Mouse (Mus musculus): Measurements from ENCODE around the gene Rtn4rl1. TPM values are rescaled to one million over a fixed set of nuclear protein-coding genes. Genes with fewer than 3 reads are reported as not detected.

Gene Rtn4rl1
- polyA plus RNA-seq, 1 experiment from 2014 or later: 2.1 TPM

GRCm38 (mm10) chr11:75166193-75166842, 27.3 kb upstream of the Rtn4rl1 start:
- 17% methylated on average over 55 of the region's 55 CpGs for WGBS
- peak overlapping the region; percentile 72 for H3K4me3 ChIP-seq (ENCODE audit: low read depth, low read length)
- no peak for ATAC-seq (ENCODE audit: low FRiP score, low TSS enrichment)

GRCm38 (mm10) chr11:75166861-75167642, 26.5 kb upstream of the Rtn4rl1 start:
- no peak for TF ChIP-seq EP300 (optimal IDR thresholded peaks at IDR 0.05)
- peak; percentile 18; the same call in 1 of the 2 replicates for TF ChIP-seq CTCF (IDR thresholded peaks at IDR 0.05; ENCODE audit: low read depth)
- Histone ChIP-seq H3K4me1 (replicated peaks; ENCODE audit: control insufficient read depth, insufficient read depth) (no peaks in the 10 kb centered on the region), H3K27me3 (ENCODE audit: control insufficient read depth, insufficient read depth, low read length) (no peaks in the 10 kb centered on the region; the same call in 1 of the 2 replicates), H3K9me3 (ENCODE audit: control insufficient read depth, low read length) (no peaks in the 10 kb centered on the region), H3K4me2 (replicated peaks; ENCODE audit: low read depth) (peak overlapping the region; percentile 91), H3K36me3 (ENCODE audit: control insufficient read depth, insufficient read depth, low read length) (peaks cover 16% of the 10 kb centered on the region), H3K4me3 (ENCODE audit: low read depth, low read length) (peak overlapping the region; percentile 72), H3K9ac (ENCODE audit: low read length) (peak overlapping the region; percentile 80), H3K27ac (replicated peaks) (peak overlapping the region; percentile 91)
- peak; percentile 69 for DNase-seq (ENCODE audit: low spot score)
- ATAC-seq (ENCODE audit: low FRiP score, low TSS enrichment): no peak
- WGBS: 12% methylated on average over 68 of the region's 68 CpGs

More at GRCm38 (mm10) chr11:75166193-75166842, 27.3 kb upstream of the Rtn4rl1 start:
- Histone ChIP-seq H3K4me2 (replicated peaks; ENCODE audit: low read depth) (peak overlapping the region; percentile 91), H3K4me1 (replicated peaks; ENCODE audit: control insufficient read depth, insufficient read depth) (no peaks in the 10 kb centered on the region), H3K9me3 (ENCODE audit: control insufficient read depth, low read length) (no peaks in the 10 kb centered on the region), H3K9ac (ENCODE audit: low read length) (peak overlapping the region; percentile 80), H3K27ac (replicated peaks) (peak overlapping the region; percentile 91), H3K36me3 (ENCODE audit: control insufficient read depth, insufficient read depth, low read length) (peaks cover 20% of the 10 kb centered on the region), H3K27me3 (ENCODE audit: control insufficient read depth, insufficient read depth, low read length) (no peaks in the 10 kb centered on the region; the same call in 1 of the 2 replicates)
- peak; percentile 23 for DNase-seq (ENCODE audit: low spot score)
- no peak for TF ChIP-seq CTCF (IDR thresholded peaks at IDR 0.05; ENCODE audit: low read depth)
- TF ChIP-seq EP300 (optimal IDR thresholded peaks at IDR 0.05): no peak

DNA sequence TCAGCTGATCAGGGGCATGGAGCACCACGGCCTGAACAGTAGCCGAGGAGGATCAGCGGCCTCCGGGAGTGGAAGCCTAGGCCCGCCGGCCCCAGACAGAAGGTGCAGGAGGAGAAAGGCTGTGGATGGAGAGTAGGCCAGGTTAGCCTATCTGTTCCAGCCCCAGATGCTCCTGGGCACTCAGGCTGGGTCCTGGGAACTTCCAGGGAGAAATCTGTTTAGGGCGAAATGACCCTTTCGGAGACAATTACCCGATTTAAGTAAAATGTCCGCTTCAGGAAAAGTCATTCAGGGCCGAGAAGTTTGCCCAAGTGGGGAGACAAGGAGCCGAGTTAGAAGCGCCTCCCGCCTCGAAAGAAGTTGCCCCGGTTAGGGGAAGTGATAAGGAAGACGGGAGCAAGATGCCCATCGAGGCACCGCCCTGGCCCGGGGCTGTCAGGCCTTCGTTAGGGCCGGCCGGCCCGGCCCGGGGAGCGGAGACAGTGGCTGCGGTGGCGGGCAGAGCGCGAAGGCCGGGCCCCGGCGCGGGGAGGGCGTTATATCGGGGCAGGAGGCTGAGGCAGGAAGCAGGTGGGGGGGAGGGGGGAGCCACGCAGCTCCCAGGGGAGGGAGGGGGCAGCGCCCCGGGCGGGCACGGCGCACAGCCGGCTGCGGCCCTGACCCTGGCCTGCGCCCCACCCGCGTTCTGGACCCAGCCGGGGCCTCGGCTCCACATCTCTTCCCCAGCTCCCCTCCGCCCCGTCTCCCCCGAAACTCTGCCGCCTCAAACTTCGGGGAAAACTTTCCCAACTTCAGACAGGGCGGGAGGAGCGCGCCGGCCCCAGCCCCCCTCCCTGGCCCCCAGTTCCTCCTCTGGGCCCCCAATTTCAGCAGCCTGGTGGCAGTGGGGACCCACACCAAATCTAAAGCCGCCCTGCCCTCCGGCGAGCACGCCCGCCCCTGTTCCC, 25.7 kb upstream of the Rtn4rl1 start:
- peak overlapping the region; percentile 80 for H3K9ac ChIP-seq (ENCODE audit: low read length)
- TF ChIP-seq EP300 (optimal IDR thresholded peaks at IDR 0.05): no peak
- TF ChIP-seq CTCF (IDR thresholded peaks at IDR 0.05; ENCODE audit: low read depth): no peak
- H3K36me3 ChIP-seq (ENCODE audit: control insufficient read depth, insufficient read depth, low read length): peaks cover 9% of the 10 kb centered on the region
- peaks cover 3% of the 10 kb centered on the region; the same call in 1 of the 2 replicates for H3K4me1 ChIP-seq (replicated peaks; ENCODE audit: control insufficient read depth, insufficient read depth)
- no peaks in the 10 kb centered on the region; the same call in 1 of the 2 replicates for H3K27me3 ChIP-seq (ENCODE audit: control insufficient read depth, insufficient read depth, low read length)
- peak overlapping the region; percentile 72 for H3K4me3 ChIP-seq (ENCODE audit: low read depth, low read length)
- WGBS: 15% methylated on average over 46 of the region's 63 CpGs
- H3K27ac ChIP-seq (replicated peaks): peak overlapping the region; percentile 91
- no peaks in the 10 kb centered on the region for H3K9me3 ChIP-seq (ENCODE audit: control insufficient read depth, low read length)
- H3K4me2 ChIP-seq (replicated peaks; ENCODE audit: low read depth): peak overlapping the region; percentile 91
- DNase-seq (ENCODE audit: low spot score): peak; percentile 28
- no peak for ATAC-seq (ENCODE audit: low FRiP score, low TSS enrichment)

DNA sequence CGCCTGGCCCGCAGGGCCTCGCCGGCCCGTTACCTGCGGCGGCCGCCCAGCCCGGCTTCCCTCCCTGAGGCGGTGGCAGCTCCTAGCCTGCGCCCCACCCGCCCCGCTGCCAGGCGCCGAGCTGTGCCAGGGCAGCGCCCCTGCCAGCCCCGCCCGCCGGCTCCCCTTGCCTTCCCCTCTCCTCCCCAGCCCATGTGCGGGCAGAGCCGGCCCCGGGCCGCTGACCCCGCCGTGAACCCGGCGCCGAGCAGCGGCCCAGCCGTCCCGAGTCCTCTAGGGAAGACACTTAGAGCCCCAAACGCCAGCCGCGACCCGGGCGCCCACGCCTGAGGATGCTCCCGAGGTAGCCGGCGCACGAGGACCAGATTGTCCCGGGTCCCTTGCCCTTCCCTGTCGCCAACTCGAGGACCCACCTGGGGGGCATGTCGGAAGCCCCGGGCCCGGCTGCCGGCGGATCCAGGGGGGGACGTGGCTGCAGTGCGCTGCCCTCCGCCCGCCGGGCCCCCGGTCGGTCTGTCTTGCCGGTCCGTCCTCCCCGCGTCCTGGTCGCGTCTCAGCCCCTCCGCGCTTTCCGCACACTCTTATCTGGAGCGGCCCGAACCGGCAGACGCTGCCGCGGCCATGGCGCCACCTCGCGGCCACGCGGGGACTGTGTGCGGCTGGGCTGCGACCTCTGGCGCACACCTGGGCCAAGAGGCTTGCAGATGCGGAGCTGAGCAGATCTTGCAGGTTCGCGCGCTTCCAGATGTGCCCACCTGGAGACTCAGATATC, 24.8 kb upstream of the Rtn4rl1 start:
- peak overlapping the region; percentile 80 for H3K9ac ChIP-seq (ENCODE audit: low read length)
- TF ChIP-seq EP300 (optimal IDR thresholded peaks at IDR 0.05) (no peak), CTCF (IDR thresholded peaks at IDR 0.05; ENCODE audit: low read depth) (peak; percentile 94)
- H3K4me1 ChIP-seq (replicated peaks; ENCODE audit: control insufficient read depth, insufficient read depth): peaks cover 3% of the 10 kb centered on the region; the same call in 1 of the 2 replicates
- DNase-seq (ENCODE audit: low spot score) (peak; percentile 90), ATAC-seq (ENCODE audit: low FRiP score, low TSS enrichment) (peak; percentile 39)
- no peaks in the 10 kb centered on the region; the same call in 1 of the 2 replicates for H3K27me3 ChIP-seq (ENCODE audit: control insufficient read depth, insufficient read depth, low read length)
- peak overlapping the region; percentile 72 for H3K4me3 ChIP-seq (ENCODE audit: low read depth, low read length)
- peak overlapping the region; percentile 91 for H3K27ac ChIP-seq (replicated peaks)
- H3K36me3 ChIP-seq (ENCODE audit: control insufficient read depth, insufficient read depth, low read length): peaks cover 3% of the 10 kb centered on the region; the same call in 1 of the 2 replicates
- peak overlapping the region; percentile 91 for H3K4me2 ChIP-seq (replicated peaks; ENCODE audit: low read depth)
- 1% methylated on average over 80 of the region's 83 CpGs for WGBS
- H3K9me3 ChIP-seq (ENCODE audit: control insufficient read depth, low read length): no peaks in the 10 kb centered on the region

Measured in stomach, postnatal 0 days (tissue).